Mouse (Mus musculus) cortical plate, adult 2 months (tissue): ENCODE data around the gene Rps2.

Experiments
- CTCF ChIP-seq: fragments of 200-500 bp; IDR thresholded peaks from 2 replicates; pipeline ENCODE4 v1.5.1; 2011; ENCODE audit warnings: mild to moderate bottlenecking, control low read depth, low read length; ENCODE audit not compliant: insufficient read depth; ENCODE audit errors: extremely low read depth
- POLR2A ChIP-seq: fragments of 200-500 bp; IDR thresholded peaks from 2 replicates; pipeline ENCODE4 v1.6.1; 2011; ENCODE audit warnings: mild to moderate bottlenecking, low read length, control low read depth; ENCODE audit not compliant: insufficient read depth; ENCODE audit errors: extremely low read depth

GRCm38 (mm10) chr17:24724184-24724583 lies 6.3 kb downstream of the Rps2 start, which contains the start of gene Ndufb10:
- TF ChIP-seq POLR2A = peak; percentile 95
- peak; percentile 95 for TF ChIP-seq CTCF
